25 mouse cellular contexts compared by ENCODE assay signal in genomic region chr3:34325669-34326068, GRCm38 (mm10).
DNase-seq lines count a peak whose midpoint lies in the region; ATAC-seq lines count a peak whose summit lies in the region.
"Had no signal": no experiment of that assay in that cellular context is flagged by ENCODE, and none has a peak within 500 bp of the region (broad histone marks: within the 10 kb centered on the region; RNA-seq: fewer than 3 reads in every experiment).

No protein-coding gene starts in this region.

- no peaks in the 10 kb centered on the region for H3K9me3 ChIP-seq in limb, embryonic 12.5 days
- no peaks in the 10 kb centered on the region for H3K9me3 ChIP-seq in limb, embryonic 10.5 days (replicated peaks)
- no peaks in the 10 kb centered on the region for H3K9me3 ChIP-seq in hindbrain, embryonic 11.5 days (ENCODE audit: control insufficient read depth, low read length)
- H3K9me3 ChIP-seq: heart, embryonic 15.5 days; midbrain, embryonic 12.5 days had no signal

- H3K9ac ChIP-seq in limb, embryonic 12.5 days (replicated peaks): no peak overlapping the region
- H3K9ac ChIP-seq in hindbrain, embryonic 11.5 days (ENCODE audit: low read depth, low read length): no peak overlapping the region
- H3K9ac ChIP-seq: heart, embryonic 15.5 days; hindbrain, embryonic 14.5 days; liver, postnatal 0 days; midbrain, embryonic 12.5 days had no signal

- peaks cover 86% of the 10 kb centered on the region for H3K27me3 ChIP-seq in limb, embryonic 12.5 days
- peaks cover 96% of the 10 kb centered on the region for H3K27me3 ChIP-seq in limb, embryonic 10.5 days (ENCODE audit: low read depth, poor library complexity, severe bottlenecking)
- peaks cover 4% of the 10 kb centered on the region; the same call in 1 of the 2 replicates for H3K27me3 ChIP-seq in hindbrain, embryonic 11.5 days (ENCODE audit: control insufficient read depth, insufficient read depth, low read length)
- H3K27me3 ChIP-seq: CH12.LX; heart, embryonic 15.5 days had no signal

- no peaks in the 10 kb centered on the region for H3K36me3 ChIP-seq in limb, embryonic 12.5 days
- no peaks in the 10 kb centered on the region for H3K36me3 ChIP-seq in limb, embryonic 10.5 days
- no peaks in the 10 kb centered on the region for H3K36me3 ChIP-seq in hindbrain, embryonic 11.5 days (ENCODE audit: control insufficient read depth, insufficient read depth, low read length)
- H3K36me3 ChIP-seq: heart, embryonic 15.5 days; midbrain, embryonic 12.5 days had no signal

- H3K4me3 ChIP-seq in limb, embryonic 12.5 days (replicated peaks): no peak overlapping the region
- H3K4me3 ChIP-seq in limb, embryonic 10.5 days: no peak overlapping the region
- no peak overlapping the region for H3K4me3 ChIP-seq in hindbrain, embryonic 11.5 days (ENCODE audit: low read depth, low read length)
- H3K4me3 ChIP-seq: heart, embryonic 15.5 days; midbrain, embryonic 12.5 days had no signal

- ATAC-seq in limb, embryonic 12.5 days (ENCODE audit: insufficient number of reproducible peaks, insufficient read depth, low FRiP score, low TSS enrichment, low read depth): 0 out of 2 replicates have a peak, but pooled peaks have one; percentile 58
- ATAC-seq in hindbrain, embryonic 11.5 days (ENCODE audit: low FRiP score): no peak
- ATAC-seq: inflammation-experienced regulatory T-cells, adult 6 months; liver, postnatal 0 days had no signal

- no peak for DNase-seq in limb, embryonic 10.5 days (ENCODE audit: low spot score)
- DNase-seq in NIH3T3 (ENCODE audit: low read depth): peak; percentile 50
- peak; percentile 42 for DNase-seq in embryo, embryonic 10.5 days (ENCODE audit: low spot score)
- peak; percentile 3 for DNase-seq in yolk sac, embryonic 10.5 days (ENCODE audit: low spot score)
- no peak for DNase-seq in hindbrain, embryonic 11.5 days (ENCODE audit: low spot score)
- no peak for DNase-seq in kidney, adult 11 months
- DNase-seq: adrenal gland, adult 2 months; B cell, adult 2 months; cerebellum, adult 11-12 months; cerebellum, postnatal 10 days; heart, postnatal 36 days; kidney, adult 9 months; kidney, postnatal 25 days; liver, postnatal 0 days; lung, postnatal 14 days; right cerebral cortex, postnatal 25 days; spleen, adult 18-20 months; thymus, postnatal 14 days had no signal

- H3K27ac ChIP-seq in limb, embryonic 12.5 days: no peak overlapping the region
- no peak overlapping the region for H3K27ac ChIP-seq in limb, embryonic 10.5 days
- H3K27ac ChIP-seq in hindbrain, embryonic 11.5 days (ENCODE audit: low read depth, low read length): no peak overlapping the region
- H3K27ac ChIP-seq: heart, embryonic 15.5 days; hindbrain, embryonic 14.5 days; midbrain, embryonic 12.5 days had no signal

- no peak overlapping the region for H3K4me2 ChIP-seq in limb, embryonic 12.5 days
- no peak overlapping the region for H3K4me2 ChIP-seq in hindbrain, embryonic 11.5 days (replicated peaks; ENCODE audit: low read depth, low read length)
- H3K4me2 ChIP-seq: heart, embryonic 15.5 days; hindbrain, embryonic 14.5 days; liver, embryonic 11.5 days; midbrain, embryonic 12.5 days had no signal

- peaks cover 22% of the 10 kb centered on the region for H3K4me1 ChIP-seq in limb, embryonic 12.5 days (replicated peaks)
- H3K4me1 ChIP-seq in limb, embryonic 10.5 days: peaks cover 27% of the 10 kb centered on the region
- no peaks in the 10 kb centered on the region for H3K4me1 ChIP-seq in hindbrain, embryonic 11.5 days (replicated peaks; ENCODE audit: control insufficient read depth, insufficient read depth, low read length)
- H3K4me1 ChIP-seq: heart, embryonic 15.5 days had no signal

- 78% methylated on average over 1 of the region's 1 CpGs for WGBS in limb, embryonic 12.5 days
- 98% methylated on average over 1 of the region's 1 CpGs for WGBS in limb, embryonic 10.5 days
- 100% methylated on average over 1 of the region's 1 CpGs for WGBS in hindbrain, embryonic 11.5 days

Comparison
In these comparisons a context has a peak if more than half of its experiments do, and no peak if none do; other contexts are left out.
1. DNase-seq: peak in NIH3T3 (single experiment), embryo, embryonic 10.5 days (single experiment) and yolk sac, embryonic 10.5 days (single experiment); none in limb, embryonic 10.5 days (single experiment), hindbrain, embryonic 11.5 days (single experiment) and kidney, adult 11 months (single experiment).